ENCODE assay signal across 9 mouse cellular contexts in genomic region chr17:24849733-24850064, GRCm38 (mm10). TPM values are rescaled to one million over a fixed set of nuclear protein-coding genes. Genes with fewer than 3 reads are reported as not detected.
A peak's percentile ranks its signal among the peaks of the same experiment; 100 is the strongest.
DNase-seq lines count a peak whose midpoint lies in the region; ATAC-seq lines count a peak whose summit lies in the region.
"Had no signal": no experiment of that assay in that cellular context is flagged by ENCODE, and none has a peak within 500 bp of the region (broad histone marks: within the 10 kb centered on the region; RNA-seq: fewer than 3 reads in every experiment).

No protein-coding gene starts in this region.

- H3K9me3 ChIP-seq in kidney, embryonic 16.5 days (ENCODE audit: low read length), result no peaks in the 10 kb centered on the region
- no peaks in the 10 kb centered on the region for H3K9me3 ChIP-seq in hindbrain, embryonic 13.5 days
- H3K9me3 ChIP-seq in midbrain, embryonic 14.5 days (ENCODE audit: control insufficient read depth, low read length), result no peaks in the 10 kb centered on the region

- peaks cover 9% of the 10 kb centered on the region for H3K4me1 ChIP-seq in kidney, embryonic 16.5 days (ENCODE audit: insufficient read depth, low read length)
- H3K4me1 ChIP-seq in hindbrain, embryonic 13.5 days (replicated peaks), result peaks cover 27% of the 10 kb centered on the region
- peaks cover 17% of the 10 kb centered on the region for H3K4me1 ChIP-seq in midbrain, embryonic 14.5 days (ENCODE audit: control insufficient read depth, insufficient read depth, low read length)

- WGBS in kidney, embryonic 16.5 days, result under 1% methylated on average over 21 of the region's 21 CpGs
- whole genome bisulfite sequencing in hindbrain, embryonic 13.5 days, result under 1% methylated on average over 21 of the region's 21 CpGs
- 0% methylated on average over 21 of the region's 21 CpGs for WGBS in midbrain, embryonic 14.5 days

- no peaks in the 10 kb centered on the region for H3K27me3 ChIP-seq in kidney, embryonic 16.5 days (ENCODE audit: insufficient read depth, low read length)
- peaks cover 13% of the 10 kb centered on the region for H3K27me3 ChIP-seq in hindbrain, embryonic 13.5 days
- H3K27me3 ChIP-seq in midbrain, embryonic 14.5 days (ENCODE audit: control insufficient read depth, insufficient read depth, low read length), result no peaks in the 10 kb centered on the region; the same call in 1 of the 2 replicates

- peak overlapping the region; percentile 96 for H3K27ac ChIP-seq in kidney, embryonic 16.5 days (ENCODE audit: low read length)
- peak overlapping the region; percentile 95 for H3K27ac ChIP-seq in hindbrain, embryonic 13.5 days
- peak overlapping the region; percentile 81 for H3K27ac ChIP-seq in midbrain, embryonic 14.5 days (replicated peaks; ENCODE audit: low read depth, low read length)

- peak overlapping the region; percentile 83 for H3K9ac ChIP-seq in kidney, embryonic 16.5 days (replicated peaks; ENCODE audit: low read length)
- peak overlapping the region; percentile 84 for H3K9ac ChIP-seq in hindbrain, embryonic 13.5 days
- peak overlapping the region; percentile 59 for H3K9ac ChIP-seq in midbrain, embryonic 14.5 days (replicated peaks; ENCODE audit: low read length)

- ATAC-seq in kidney, embryonic 16.5 days (ENCODE audit: low FRiP score, low TSS enrichment), result peak; percentile 60; the same call in 1 of the 2 replicates
- no peak; the same call in 1 of the 2 replicates for ATAC-seq in hindbrain, embryonic 13.5 days (ENCODE audit: low FRiP score)
- peak; percentile 63; the same call in 1 of the 2 replicates for ATAC-seq in midbrain, embryonic 14.5 days (ENCODE audit: low FRiP score, low TSS enrichment)

- H3K4me3 ChIP-seq in kidney, embryonic 16.5 days (ENCODE audit: low read length), result peak overlapping the region; percentile 75
- peak overlapping the region; percentile 80 for H3K4me3 ChIP-seq in hindbrain, embryonic 13.5 days
- peak overlapping the region; percentile 74 for H3K4me3 ChIP-seq in midbrain, embryonic 14.5 days (replicated peaks; ENCODE audit: low read depth, low read length)

- DNase-seq in kidney, adult 11 months, result no peak
- DNase-seq in c-Kit-positive CD71-negative TER-119-negative erythroid progenitor cells, embryonic 14.5 days (ENCODE audit: low read depth), result peak; percentile 65
- no peak for DNase-seq in midbrain, embryonic 14.5 days
- DNase-seq in adrenal gland, adult 18-20 months (ENCODE audit: low spot score in 2 of 2), result no peak
- no peak for DNase-seq in thymus, postnatal 0 days (ENCODE audit: low spot score)
- DNase-seq in layer of hippocampus, adult 8-10 months (ENCODE audit: low spot score in 2 of 2), result no peak

- H3K36me3 ChIP-seq in kidney, embryonic 16.5 days (ENCODE audit: insufficient read depth, low read length), result 0 out of 2 replicates have a peak, but pooled peaks cover 4% of the 10 kb centered on the region
- H3K36me3 ChIP-seq in hindbrain, embryonic 13.5 days, result peaks cover 16% of the 10 kb centered on the region
- H3K36me3 ChIP-seq in midbrain, embryonic 14.5 days (ENCODE audit: control insufficient read depth, insufficient read depth, low read length), result peaks cover 18% of the 10 kb centered on the region

- peak overlapping the region; percentile 78 for H3K4me2 ChIP-seq in kidney, embryonic 16.5 days (replicated peaks; ENCODE audit: low read depth, low read length)
- H3K4me2 ChIP-seq in hindbrain, embryonic 13.5 days, result peak overlapping the region; percentile 91
- H3K4me2 ChIP-seq in midbrain, embryonic 14.5 days (ENCODE audit: low read length), result peak overlapping the region; percentile 80

RNA-seq across cellular contexts. Expression of gene Fahd1, which starts 0.5 kb away (rescaled TPM):
- polyA plus RNA-seq in kidney, embryonic 16.5 days (2015; fragmentation: Nextera tagmentation; extraction: Ambion mirVana), result 50.7 and 52.1 TPM in 2 replicates
- polyA plus RNA-seq in hindbrain, embryonic 13.5 days (2015; fragmentation: Nextera tagmentation; extraction: Ambion mirVana), result 18.6 and 20.1 TPM in 2 replicates
- polyA plus RNA-seq in midbrain, embryonic 14.5 days (2014; fragmentation: Nextera tagmentation; extraction: Ambion mirVana), result 18.0 and 18.9 TPM in 2 replicates
- 10 to 100 TPM; 27.6 to 28.2 TPM for total RNA-seq in adrenal gland, adult 18-20 months (2021)
- polyA plus RNA-seq in thymus, postnatal 0 days (2015; fragmentation: Nextera tagmentation; extraction: Ambion mirVana), result 11.0 and 12.8 TPM in 2 replicates
- total RNA-seq in layer of hippocampus, adult 8-10 months (2022), result 10 to 100 TPM; 18.5 to 21.1 (median 20.6) TPM

RNA-seq across cellular contexts. Expression of gene Hagh, which starts 9.8 kb away (rescaled TPM):
- 63.4 and 75.6 TPM in 2 replicates for polyA plus RNA-seq in kidney, embryonic 16.5 days (2015; fragmentation: Nextera tagmentation; extraction: Ambion mirVana)
- polyA plus RNA-seq in hindbrain, embryonic 13.5 days (2015; fragmentation: Nextera tagmentation; extraction: Ambion mirVana), result 49.7 and 51.7 TPM in 2 replicates
- 55.4 and 71.0 TPM in 2 replicates for polyA plus RNA-seq in midbrain, embryonic 14.5 days (2014; fragmentation: Nextera tagmentation; extraction: Ambion mirVana)
- 10 to 100 TPM; 88.4 to 99.0 TPM for total RNA-seq in adrenal gland, adult 18-20 months (2021)
- 65.8 and 74.0 TPM in 2 replicates for polyA plus RNA-seq in thymus, postnatal 0 days (2015; fragmentation: Nextera tagmentation; extraction: Ambion mirVana)
- 100 to 1,000 TPM; 121 to 133 (median 126) TPM for total RNA-seq in layer of hippocampus, adult 8-10 months (2022)

RNA-seq across cellular contexts. Expression of gene Igfals, which starts 16.1 kb away (rescaled TPM):
- polyA plus RNA-seq in kidney, embryonic 16.5 days (2015; fragmentation: Nextera tagmentation; extraction: Ambion mirVana), result 3.0 and 3.1 TPM in 2 replicates
- 0.17 and 0.25 TPM in 2 replicates for polyA plus RNA-seq in hindbrain, embryonic 13.5 days (2015; fragmentation: Nextera tagmentation; extraction: Ambion mirVana)
- 0.18 TPM in 1 of 2 replicates, not detected in the other for polyA plus RNA-seq in midbrain, embryonic 14.5 days (2014; fragmentation: Nextera tagmentation; extraction: Ambion mirVana)
- 1 to 10 TPM; 2.0 to 2.7 TPM for total RNA-seq in adrenal gland, adult 18-20 months (2021)
- polyA plus RNA-seq in thymus, postnatal 0 days (2015; fragmentation: Nextera tagmentation; extraction: Ambion mirVana), result 2.1 and 2.4 TPM in 2 replicates
- not detected for total RNA-seq in layer of hippocampus, adult 8-10 months (2022)
- polyA plus RNA-seq: activated CD4-positive, CD25-positive, alpha-beta regulatory T cell, adult 4 months had no signal

RNA-seq across cellular contexts. Expression of gene Nubp2, which starts 36.5 kb away (rescaled TPM):
- 63.3 and 67.1 TPM in 2 replicates for polyA plus RNA-seq in kidney, embryonic 16.5 days (2015; fragmentation: Nextera tagmentation; extraction: Ambion mirVana)
- 71.3 and 74.4 TPM in 2 replicates for polyA plus RNA-seq in hindbrain, embryonic 13.5 days (2015; fragmentation: Nextera tagmentation; extraction: Ambion mirVana)
- 70.4 and 73.3 TPM in 2 replicates for polyA plus RNA-seq in midbrain, embryonic 14.5 days (2014; fragmentation: Nextera tagmentation; extraction: Ambion mirVana)
- total RNA-seq in adrenal gland, adult 18-20 months (2021), result 10 to 100 TPM; 48.5 to 54.1 TPM
- polyA plus RNA-seq in thymus, postnatal 0 days (2015; fragmentation: Nextera tagmentation; extraction: Ambion mirVana), result 109 and 112 TPM in 2 replicates
- 10 to 100 TPM; 32.1 to 36.8 (median 33.3) TPM for total RNA-seq in layer of hippocampus, adult 8-10 months (2022)

RNA-seq across cellular contexts. Expression of gene Spsb3, which starts 36.7 kb away (rescaled TPM):
- 46.2 and 50.4 TPM in 2 replicates for polyA plus RNA-seq in kidney, embryonic 16.5 days (2015; fragmentation: Nextera tagmentation; extraction: Ambion mirVana)
- polyA plus RNA-seq in hindbrain, embryonic 13.5 days (2015; fragmentation: Nextera tagmentation; extraction: Ambion mirVana), result 72.8 and 80.0 TPM in 2 replicates
- polyA plus RNA-seq in midbrain, embryonic 14.5 days (2014; fragmentation: Nextera tagmentation; extraction: Ambion mirVana), result 77.3 and 93.2 TPM in 2 replicates
- 10 to 100 TPM; 33.0 to 33.9 TPM for total RNA-seq in adrenal gland, adult 18-20 months (2021)
- 89.2 and 97.8 TPM in 2 replicates for polyA plus RNA-seq in thymus, postnatal 0 days (2015; fragmentation: Nextera tagmentation; extraction: Ambion mirVana)
- 10 to 100 TPM; 40.6 to 45.3 (median 41.8) TPM for total RNA-seq in layer of hippocampus, adult 8-10 months (2022)
